In genomic region chr12:38843801-38844295, GRCm38 (mm10) we compare ENCODE assay signal across 8 mouse cellular contexts.
DNase-seq lines count a peak whose midpoint lies in the region; ATAC-seq and TF ChIP-seq lines count a peak whose summit lies in the region.

No protein-coding gene starts in this region.

- H3K27me3 ChIP-seq in kidney, adult 2 months (replicated peaks; ENCODE audit: control insufficient read depth, insufficient read depth, low read length), result no peaks in the 10 kb centered on the region
- H3K27me3 ChIP-seq in limb, embryonic 12.5 days, result no peaks in the 10 kb centered on the region

- no peak overlapping the region for H3K9ac ChIP-seq in limb, embryonic 12.5 days (replicated peaks)

- peak; percentile 2 for DNase-seq in kidney, adult 2 months
- no peak for DNase-seq in kidney, adult 18-20 months
- peak; percentile 63 for DNase-seq in retina, postnatal 1 day
- no peak for DNase-seq in B cell, adult 2 months
- DNase-seq in cerebellum, postnatal 36 days, result no peak
- no peak for DNase-seq in frontal cortex, postnatal 10 days (ENCODE audit: low spot score in 2 of 2)

- no peak overlapping the region for H3K4me3 ChIP-seq in kidney, adult 2 months (ENCODE audit: insufficient read depth, low read depth, low read length)
- H3K4me3 ChIP-seq in limb, embryonic 12.5 days (replicated peaks), result no peak overlapping the region

- no peaks in the 10 kb centered on the region for H3K36me3 ChIP-seq in kidney, adult 2 months (ENCODE audit: control insufficient read depth, insufficient read depth, low read length)
- H3K36me3 ChIP-seq in limb, embryonic 12.5 days, result no peaks in the 10 kb centered on the region

- TF ChIP-seq CTCF in kidney, adult 2 months (conservative IDR thresholded peaks at IDR 0.05; ENCODE audit: insufficient read depth, insufficient read length, low read depth, low read length), result no peak

- peak; percentile 62 for ATAC-seq in granulocyte monocyte progenitor cell, adult 5-6 weeks (replicated peaks; ENCODE audit: poor library complexity, severe bottlenecking)
- peak; percentile 95 for ATAC-seq in limb, embryonic 12.5 days (ENCODE audit: insufficient number of reproducible peaks, insufficient read depth, low FRiP score, low TSS enrichment, low read depth)

- H3K4me1 ChIP-seq in kidney, adult 2 months (ENCODE audit: control insufficient read depth, insufficient read depth, low read length), result no peaks in the 10 kb centered on the region
- peaks cover 20% of the 10 kb centered on the region for H3K4me1 ChIP-seq in limb, embryonic 12.5 days (replicated peaks)

- H3K9me3 ChIP-seq in limb, embryonic 12.5 days, result no peaks in the 10 kb centered on the region

- WGBS in kidney, adult 2 months, result 13% methylated on average over 1 of the region's 1 CpGs
- WGBS in limb, embryonic 12.5 days, result 0% methylated on average over 1 of the region's 1 CpGs

- TF ChIP-seq POLR2A in kidney, adult 2 months (IDR thresholded peaks at IDR 0.05; ENCODE audit: low read depth, low read length), result no peak

- no peak overlapping the region for H3K4me2 ChIP-seq in limb, embryonic 12.5 days

- H3K27ac ChIP-seq in kidney, adult 2 months (ENCODE audit: insufficient read depth, low read depth, low read length), result no peak overlapping the region
- peak overlapping the region; percentile 56; the same call in 1 of the 2 replicates for H3K27ac ChIP-seq in limb, embryonic 12.5 days

Comparison
In these comparisons a context has a peak if more than half of its experiments do, and no peak if none do; other contexts are left out.
1. DNase-seq: peak in kidney, adult 2 months (single experiment) and retina, postnatal 1 day (single experiment); none in kidney, adult 18-20 months (single experiment), B cell, adult 2 months (0 of 2), cerebellum, postnatal 36 days (0 of 2) and frontal cortex, postnatal 10 days (0 of 2).